Mouse (Mus musculus): Measurements from ENCODE around the gene Shoc2. TPM values are rescaled to one million over a fixed set of nuclear protein-coding genes. Genes with fewer than 3 reads are reported as not detected.
A peak's percentile ranks its signal among the peaks of the same experiment; 100 is the strongest.
"Not testable (repeated sequence)": the region's sequence is repeated elsewhere in the genome, so short reads cannot be mapped to it uniquely, and the experiment has no call there.

Shoc2 gene
- 10 to 100 TPM; 27.6 to 30.5 TPM for total RNA-seq (2021)

GRCm38 (mm10) chr19:53943802-53944785 lies at the start of gene Shoc2, which contains the start of gene Bbip1:
Gene Shoc2, plus strand, starts transcription at chr19:53944306.
Gene Bbip1, minus strand, starts transcription at chr19:53944627.
- intact Hi-C loops (cut with DNase I), result no loop called here
- DNase-seq (ENCODE audit: low spot score), result peak; percentile 99

- intact Hi-C loops (cut with DNase I), result no loop called here
- no peak for DNase-seq (ENCODE audit: low spot score)
Measured at GRCm38 (mm10) chr19:53894538-53895121, 49.5 kb upstream of the Shoc2 start.

- DNase-seq (ENCODE audit: low spot score), result no peak
- intact Hi-C loops (cut with DNase I), result no loop called here
Measured at GRCm38 (mm10) chr19:53898046-53898445, 46.1 kb upstream of the Shoc2 start.

DNA sequence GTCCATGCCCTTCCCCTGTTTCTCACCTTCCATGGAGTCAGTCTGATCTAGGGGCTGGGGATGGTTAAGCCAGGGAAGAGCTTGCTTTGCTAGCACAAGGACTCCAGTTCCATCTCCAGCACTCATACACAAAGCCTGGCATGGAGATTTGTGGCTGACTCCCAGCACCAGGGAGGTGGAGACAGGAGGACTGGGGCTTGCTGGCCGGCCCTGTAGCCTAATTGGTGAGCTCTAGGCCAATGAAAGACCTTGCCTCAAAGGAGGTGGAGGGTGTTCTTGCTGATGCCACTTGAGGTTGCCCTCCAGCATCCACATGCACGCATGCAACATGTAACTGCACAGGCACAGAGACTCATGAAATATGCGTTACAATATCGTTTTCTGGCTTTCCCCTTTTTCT lies 45.6 kb upstream of the Shoc2 start:
- intact Hi-C loops (cut with DNase I), result no loop called here
- no peak for DNase-seq (ENCODE audit: low spot score)

GRCm38 (mm10) chr19:53898970-53899900 lies 44.9 kb upstream of the Shoc2 start:
- no peak for DNase-seq (ENCODE audit: low spot score)
- intact Hi-C loops (cut with DNase I), result no loop called here

- no peak for DNase-seq (ENCODE audit: low spot score)
- intact Hi-C loops (cut with DNase I), result no loop called here
Measured at GRCm38 (mm10) chr19:53899941-53900610, 44.0 kb upstream of the Shoc2 start.

GRCm38 (mm10) chr19:53901931-53902738 lies 42.0 kb upstream of the Shoc2 start:
- intact Hi-C loops (cut with DNase I), result no loop called here
- DNase-seq (ENCODE audit: low spot score), result no peak

DNA sequence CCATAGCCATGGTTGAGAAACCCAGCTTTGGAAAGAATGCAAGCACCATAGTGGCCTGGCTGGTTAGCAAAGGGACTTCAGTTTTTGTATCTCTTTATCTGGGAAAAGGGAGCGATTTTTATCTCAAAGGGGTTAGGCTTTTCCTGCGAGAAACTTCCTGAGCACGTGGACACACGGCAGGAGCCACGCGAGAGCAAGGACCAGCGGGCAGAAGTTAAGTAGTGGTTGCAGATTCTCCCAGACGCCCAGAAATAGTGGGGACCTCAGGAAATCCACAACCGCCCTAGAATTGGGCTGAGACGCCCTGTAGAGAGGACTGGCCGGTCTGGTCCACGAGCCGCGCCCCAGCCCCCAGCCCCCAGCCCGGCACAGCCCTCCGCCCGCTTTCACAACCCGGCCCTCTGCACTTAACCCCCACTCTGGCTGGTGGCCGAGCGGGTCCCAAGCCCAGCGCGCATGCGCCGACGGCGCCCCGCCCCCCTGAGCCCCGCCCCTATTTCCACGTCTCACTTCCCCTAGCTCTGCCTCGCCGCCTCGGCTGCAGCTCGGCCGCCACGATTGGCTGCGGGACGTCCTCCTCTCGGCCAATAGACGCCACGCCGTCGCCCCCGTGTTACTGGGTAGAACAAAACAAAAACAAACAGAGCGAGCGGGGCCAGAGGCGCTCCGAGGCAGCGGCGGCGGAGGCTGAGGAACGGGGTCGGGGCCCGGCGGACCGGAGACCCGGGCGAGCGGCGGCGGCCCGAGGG lies 41.2 kb upstream of the Shoc2 start:
- intact Hi-C loops (cut with DNase I), result no loop called here
- DNase-seq (ENCODE audit: low spot score), result peak; percentile 94

GRCm38 (mm10) chr19:53903507-53904321 lies 40.4 kb upstream of the Shoc2 start:
- peak; percentile 22 for DNase-seq (ENCODE audit: low spot score)
- intact Hi-C loops (cut with DNase I), result loop anchor here (2.0 kb wide), 1 partner anchor 135 kb away; no protein-coding TSS in a partner anchor

DNA sequence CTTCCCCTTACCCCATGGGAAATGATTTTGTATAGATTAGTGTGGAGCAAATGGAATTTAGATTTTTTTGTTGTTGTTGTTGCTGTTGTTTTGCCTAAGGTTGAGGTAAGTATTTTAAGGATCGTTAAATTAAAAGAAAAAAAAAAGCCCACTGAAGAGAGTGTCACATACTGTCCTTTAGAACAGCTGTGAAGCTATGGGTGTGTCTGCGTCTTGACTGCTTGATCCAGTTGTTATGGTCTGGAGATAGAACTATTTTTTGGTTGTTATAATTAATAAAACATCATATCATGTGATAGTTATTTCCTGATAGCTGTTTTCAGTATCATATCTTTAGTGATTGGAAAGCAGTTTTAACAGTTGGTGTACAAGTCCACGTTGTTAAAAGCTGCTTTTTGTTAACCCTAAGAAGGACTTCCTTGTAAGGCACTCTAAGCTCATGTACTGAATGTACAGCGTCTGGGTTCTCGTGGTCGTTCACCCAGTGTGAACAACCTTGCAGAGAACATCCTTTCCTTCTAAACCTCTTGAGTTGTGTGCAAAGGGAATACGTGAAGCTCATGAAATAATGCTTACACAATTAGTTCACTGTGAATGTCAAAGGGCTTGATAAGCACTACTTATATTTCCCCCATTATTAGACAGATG lies 39.1 kb upstream of the Shoc2 start:
- intact Hi-C loops (cut with DNase I), result loop anchor here (2.0 kb wide), 1 partner anchor 136 kb away; no protein-coding TSS in a partner anchor
- no peak for DNase-seq (ENCODE audit: low spot score)

DNA sequence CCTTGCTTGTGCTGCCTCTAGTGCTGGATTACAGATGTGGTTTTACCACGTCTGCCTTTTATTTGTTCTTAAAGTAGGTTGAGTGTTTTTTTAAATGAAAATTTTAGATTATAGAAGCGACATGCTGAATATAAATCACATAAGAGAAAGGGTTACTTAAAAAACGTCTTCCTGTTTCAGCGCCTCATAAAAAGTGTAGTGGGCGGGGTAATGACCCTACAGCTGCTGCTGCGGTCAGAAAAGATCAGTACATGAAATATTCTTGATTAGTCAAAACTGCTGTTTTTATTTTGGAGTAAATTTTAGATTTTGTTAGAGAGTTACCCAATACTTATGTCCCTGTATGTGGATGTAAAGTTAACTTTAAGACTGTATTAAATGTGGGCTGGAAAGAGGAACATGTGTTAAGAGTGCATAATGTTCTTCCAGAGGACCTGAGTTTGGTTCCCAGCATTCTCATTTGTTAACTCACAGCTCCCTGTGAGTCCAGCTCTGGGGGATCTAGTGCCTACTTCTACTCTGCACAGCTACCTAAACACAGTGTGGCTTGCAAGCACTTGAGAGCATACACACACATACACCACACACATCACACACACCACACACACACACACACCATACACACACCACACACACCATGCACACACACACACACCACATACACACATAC lies 37.9 kb upstream of the Shoc2 start:
- no peak for DNase-seq (ENCODE audit: low spot score)
- intact Hi-C loops (cut with DNase I), result no loop called here

DNA sequence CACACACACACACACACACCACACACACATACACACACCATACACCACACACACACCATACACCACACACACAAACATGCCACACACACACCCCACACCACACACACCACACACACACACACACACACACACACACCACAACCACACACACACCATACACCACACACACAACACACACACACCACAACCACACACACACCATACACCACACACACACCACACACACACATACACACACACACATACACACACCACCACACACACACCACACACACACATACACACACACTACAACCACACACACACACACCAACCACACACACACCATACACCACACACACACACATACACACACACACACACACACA lies 37.4 kb upstream of the Shoc2 start:
- DNase-seq (ENCODE audit: low spot score); intact Hi-C loops (cut with DNase I): not testable (repeated sequence)

DNA sequence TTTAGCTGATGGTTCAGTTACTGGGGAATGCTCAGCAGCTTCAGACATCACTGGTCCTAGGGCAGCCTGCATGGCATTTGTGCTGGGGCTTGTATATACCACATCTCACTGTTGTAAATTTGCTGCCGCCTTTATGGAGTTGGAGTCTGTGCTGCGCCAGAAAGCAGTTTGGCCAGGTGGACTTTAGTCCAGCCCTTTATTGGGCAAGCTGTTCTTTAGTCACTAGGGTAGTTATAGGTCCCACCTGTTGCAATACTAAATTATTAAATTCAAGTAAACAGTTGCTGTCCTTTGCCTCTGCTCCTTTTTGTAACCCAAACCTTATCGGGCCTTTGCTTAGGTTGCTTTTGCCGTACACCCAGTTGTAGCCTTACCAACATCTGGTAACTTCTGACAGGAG lies 29.2 kb upstream of the Shoc2 start:
- DNase-seq (ENCODE audit: low spot score), result no peak
- intact Hi-C loops (cut with DNase I), result no loop called here

GRCm38 (mm10) chr19:53919541-53919940 lies 24.6 kb upstream of the Shoc2 start:
- no peak for DNase-seq (ENCODE audit: low spot score)

DNA sequence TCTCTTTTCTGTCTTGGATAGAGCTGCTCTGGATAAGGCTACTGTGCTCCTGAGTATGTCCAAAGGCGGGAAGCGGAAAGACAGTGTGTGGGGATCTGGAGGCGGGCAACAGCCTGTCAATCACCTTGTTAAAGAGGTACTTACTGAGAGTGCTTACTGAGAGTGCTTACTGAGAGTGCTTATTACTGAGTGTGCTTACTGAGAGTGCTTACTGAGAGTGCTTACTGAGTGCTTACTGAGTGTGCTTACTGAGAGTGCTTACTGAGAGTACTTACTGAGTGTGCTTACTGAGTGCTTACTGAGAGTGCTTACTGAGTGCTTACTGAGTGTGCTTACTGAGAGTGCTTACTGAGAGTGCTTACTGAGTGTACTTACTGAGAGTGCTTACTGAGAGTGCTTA lies 22.1 kb upstream of the Shoc2 start:
- intact Hi-C loops (cut with DNase I), result loop anchor here (10.0 kb wide), 1 partner anchor 277 kb away; no protein-coding TSS in a partner anchor
- not testable (repeated sequence) for DNase-seq (ENCODE audit: low spot score)

More at GRCm38 (mm10) chr19:53919541-53919940, 24.6 kb upstream of the Shoc2 start:
- intact Hi-C loops (cut with DNase I), result no loop called here

- intact Hi-C loops (cut with DNase I), result loop anchor here (1.0 to 10.0 kb wide), 2 partner anchors 157 to 281 kb away; no protein-coding TSS in a partner anchor
- no peak for DNase-seq (ENCODE audit: low spot score)
Measured at GRCm38 (mm10) chr19:53925338-53925751, 18.8 kb upstream of the Shoc2 start.

Data from heart, postnatal 25 days (tissue).